In the genomic region with DNA sequence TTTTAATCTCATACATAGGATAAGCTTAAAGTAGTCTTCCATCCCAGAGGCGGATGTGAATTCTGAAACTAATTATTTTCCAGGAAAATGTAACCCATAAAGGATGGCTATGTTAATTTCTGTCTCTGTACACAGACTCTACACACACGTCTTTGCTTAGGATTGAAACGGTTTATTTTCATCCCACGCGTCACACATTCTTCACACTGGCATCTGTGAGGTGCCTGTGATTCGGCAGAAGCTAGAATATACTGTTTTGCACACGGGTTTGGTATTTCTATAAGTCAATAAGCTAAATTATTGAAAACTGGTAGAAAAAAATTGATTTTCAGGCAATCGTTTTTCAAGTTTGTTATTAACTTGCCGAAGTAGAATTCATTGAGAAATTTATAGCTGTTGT, we compare ENCODE assay signal across 8 mouse cellular contexts. TPM values are rescaled to one million over a fixed set of nuclear protein-coding genes. Genes with fewer than 3 reads are reported as not detected.
A peak's percentile ranks its signal among the peaks of the same experiment; 100 is the strongest.
DNase-seq lines count a peak whose midpoint lies in the region; ATAC-seq and TF ChIP-seq lines count a peak whose summit lies in the region.

No protein-coding gene starts in this region.

- no peak for TF ChIP-seq EP300 in MEL (IDR thresholded peaks at IDR 0.05; ENCODE audit: low read depth in 1 of 2, low read length in 2 of 2)
- TF ChIP-seq EP300 in heart, postnatal 0 days (IDR thresholded peaks at IDR 0.05; ENCODE audit: low read depth) = no peak

- WGBS in heart, embryonic 11.5 days (ENCODE audit: insufficient replicate concordance) = 45% methylated on average over 9 of the region's 9 CpGs
- WGBS in heart, postnatal 0 days = 36% methylated on average over 9 of the region's 9 CpGs
- WGBS in liver, embryonic 15.5 days (ENCODE audit: insufficient replicate concordance) = 50% methylated on average over 9 of the region's 9 CpGs

- TF ChIP-seq POLR2A in MEL (IDR thresholded peaks at IDR 0.05; ENCODE audit: control insufficient read depth in 1 of 2, insufficient read depth in 1 of 2, low read depth in 1 of 2, low read length in 2 of 2, poor library complexity in 1 of 2) = no peak

- no peaks in the 10 kb centered on the region for H3K36me3 ChIP-seq in heart, embryonic 11.5 days (ENCODE audit: control insufficient read depth, insufficient read depth, low read length)
- 0 out of 4 replicates have a peak, but pooled peaks cover 0 to 2% of the 10 kb centered on the region in 2 experiments for H3K36me3 ChIP-seq in MEL (ENCODE audit: control insufficient read depth in 1 of 2, insufficient read depth in 2 of 2, low read length in 2 of 2)
- H3K36me3 ChIP-seq in heart, postnatal 0 days (replicated peaks; ENCODE audit: control insufficient read depth, insufficient read depth, low read length) = no peaks in the 10 kb centered on the region
- no peaks in the 10 kb centered on the region for H3K36me3 ChIP-seq in liver, embryonic 15.5 days (replicated peaks)

- no peak for TF ChIP-seq RAD21 in MEL (IDR thresholded peaks at IDR 0.05; ENCODE audit: low read depth, low read length)

- no peaks in the 10 kb centered on the region for H3K9me3 ChIP-seq in heart, embryonic 11.5 days (replicated peaks; ENCODE audit: control insufficient read depth, low read length)
- no peaks in the 10 kb centered on the region for H3K9me3 ChIP-seq in MEL (replicated peaks; ENCODE audit: insufficient read depth, low read length)
- H3K9me3 ChIP-seq in heart, postnatal 0 days (replicated peaks; ENCODE audit: control insufficient read depth, low read length) = no peaks in the 10 kb centered on the region
- no peaks in the 10 kb centered on the region for H3K9me3 ChIP-seq in liver, embryonic 15.5 days (replicated peaks)

- no peak for DNase-seq in heart, adult 8-10 months (ENCODE audit: low spot score)
- DNase-seq in MEL (ENCODE audit: low read depth, low spot score) = no peak
- DNase-seq in heart, postnatal 0 days (ENCODE audit: low spot score) = peak; percentile 48
- no peak for DNase-seq in urinary bladder, postnatal 36 days (ENCODE audit: low spot score in 2 of 2)
- no peak for DNase-seq in T-cell, adult 2 months (ENCODE audit: low spot score)

- H3K27ac ChIP-seq in heart, embryonic 11.5 days (ENCODE audit: low read depth, low read length) = peak overlapping the region; percentile 99; the same call in 1 of the 2 replicates
- H3K27ac ChIP-seq in MEL (ENCODE audit: control insufficient read depth, low read depth, low read length) = no peak overlapping the region; the same call in 1 of the 2 replicates
- peak overlapping the region; percentile 99 for H3K27ac ChIP-seq in heart, postnatal 0 days (ENCODE audit: low read depth)
- H3K27ac ChIP-seq in liver, embryonic 15.5 days (replicated peaks) = no peak overlapping the region

- H3K4me3 ChIP-seq in heart, embryonic 11.5 days (ENCODE audit: low read depth, low read length) = peak overlapping the region; percentile 73
- peak overlapping the region in 1 of 2 experiments; percentile 56 for H3K4me3 ChIP-seq in MEL (ENCODE audit: control insufficient read depth in 1 of 2, insufficient read depth in 1 of 2, low read depth in 2 of 2, low read length in 2 of 2)
- peak overlapping the region; percentile 85 for H3K4me3 ChIP-seq in heart, postnatal 0 days (ENCODE audit: low read depth, low read length)
- H3K4me3 ChIP-seq in liver, embryonic 15.5 days (replicated peaks) = peak overlapping the region; percentile 68; the same call in 1 of the 2 replicates

- peak overlapping the region; percentile 91; the same call in 1 of the 2 replicates for H3K9ac ChIP-seq in heart, embryonic 11.5 days (ENCODE audit: low read depth, low read length)
- peak overlapping the region; percentile 76 for H3K9ac ChIP-seq in MEL (ENCODE audit: control insufficient read depth, low read depth, low read length, poor library complexity, severe bottlenecking)
- peak overlapping the region; percentile 69 for H3K9ac ChIP-seq in heart, postnatal 0 days (replicated peaks; ENCODE audit: low read depth, low read length)
- no peak overlapping the region for H3K9ac ChIP-seq in liver, embryonic 15.5 days

- H3K79me2 ChIP-seq in MEL (ENCODE audit: control insufficient read depth, insufficient read depth, low read length, poor library complexity) = peaks cover 13% of the 10 kb centered on the region; the same call in 1 of the 2 replicates

- H3K27me3 ChIP-seq in heart, embryonic 11.5 days (ENCODE audit: control insufficient read depth, insufficient read depth, low read length) = no peaks in the 10 kb centered on the region
- no peaks in the 10 kb centered on the region for H3K27me3 ChIP-seq in MEL (ENCODE audit: control insufficient read depth in 1 of 2, insufficient read depth in 2 of 2, low read length in 2 of 2)
- H3K27me3 ChIP-seq in heart, postnatal 0 days (ENCODE audit: control insufficient read depth, insufficient read depth, low read length) = no peaks in the 10 kb centered on the region
- H3K27me3 ChIP-seq in liver, embryonic 15.5 days = 0 out of 2 replicates have a peak, but pooled peaks cover 11% of the 10 kb centered on the region

- TF ChIP-seq CTCF in MEL (IDR thresholded peaks at IDR 0.05 in 2 of 3, conservative IDR thresholded peaks at IDR 0.05 in 1 of 3; ENCODE audit: control insufficient read depth in 1 of 3, insufficient read depth in 1 of 3, low read depth in 2 of 3, low read length in 3 of 3, poor library complexity in 1 of 3, severe bottlenecking in 1 of 3) = no peak
- TF ChIP-seq CTCF in heart, postnatal 0 days (IDR thresholded peaks at IDR 0.05; ENCODE audit: low read depth) = no peak

- no peak for ATAC-seq in heart, embryonic 11.5 days (replicated peaks; ENCODE audit: insufficient number of reproducible peaks, low FRiP score, low TSS enrichment)
- no peak for ATAC-seq in heart, postnatal 0 days (ENCODE audit: insufficient read depth, low read depth)
- ATAC-seq in liver, embryonic 15.5 days (ENCODE audit: insufficient read depth) = no peak
- ATAC-seq in megakaryocyte progenitor cell, adult 5-6 weeks (replicated peaks; ENCODE audit: poor library complexity) = no peak

- H3K4me2 ChIP-seq in heart, embryonic 11.5 days = peak overlapping the region; percentile 96
- H3K4me2 ChIP-seq in heart, postnatal 0 days (ENCODE audit: low read depth, low read length) = peak overlapping the region; percentile 95
- peak overlapping the region; percentile 94 for H3K4me2 ChIP-seq in liver, embryonic 15.5 days

- no peaks in the 10 kb centered on the region for H3K4me1 ChIP-seq in heart, embryonic 11.5 days (ENCODE audit: control insufficient read depth, insufficient read depth, low read length)
- peaks cover 0 to 4% of the 10 kb centered on the region in 2 experiments; a peak in 1 of 4 replicates for H3K4me1 ChIP-seq in MEL (ENCODE audit: control insufficient read depth in 1 of 2, insufficient read depth in 2 of 2, low read length in 2 of 2)
- H3K4me1 ChIP-seq in heart, postnatal 0 days (ENCODE audit: control insufficient read depth, insufficient read depth) = no peaks in the 10 kb centered on the region
- H3K4me1 ChIP-seq in liver, embryonic 15.5 days (replicated peaks) = peaks cover 37% of the 10 kb centered on the region

TF ChIP-seq in MEL, 35 proteins besides CTCF, POLR2A, EP300 and RAD21:
- no peak for TF ChIP-seq KAT2A (conservative IDR thresholded peaks at IDR 0.05; ENCODE audit: low read depth, low read length)
- no peak for TF ChIP-seq USF1 (IDR thresholded peaks at IDR 0.05; ENCODE audit: low read depth, low read length)
- TF ChIP-seq CHD1 (IDR thresholded peaks at IDR 0.05; ENCODE audit: low read depth, low read length) = no peak
- no peak for TF ChIP-seq HCFC1 (IDR thresholded peaks at IDR 0.05; ENCODE audit: low read depth, low read length)
- TF ChIP-seq ZMIZ1 (IDR thresholded peaks at IDR 0.05; ENCODE audit: low read depth, low read length) = no peak
- TF ChIP-seq MYC (IDR thresholded peaks at IDR 0.05; ENCODE audit: low read depth, low read length) = no peak
- no peak for TF ChIP-seq CHD2 (IDR thresholded peaks at IDR 0.05; ENCODE audit: low read length)
- TF ChIP-seq POLR2AphosphoS5 (IDR thresholded peaks at IDR 0.05; ENCODE audit: borderline replicate concordance, low read depth, low read length) = no peak
- TF ChIP-seq ZC3H11A (IDR thresholded peaks at IDR 0.05; ENCODE audit: low read depth, low read length) = no peak
- TF ChIP-seq NELFE (IDR thresholded peaks at IDR 0.05; ENCODE audit: low read depth, low read length) = no peak
- no peak for TF ChIP-seq TBP (IDR thresholded peaks at IDR 0.05; ENCODE audit: low read depth, low read length)

RNA-seq across cellular contexts. Expression of gene Maml3, which starts 4.0 kb away (rescaled TPM):
- polyA plus RNA-seq in heart, embryonic 11.5 days (2014; fragmentation: Nextera tagmentation; extraction: Ambion mirVana) = 2.1 and 2.6 TPM in 2 replicates
- total RNA-seq in heart, adult 8-10 months (2022) = 1 to 10 TPM; 1.9 to 3.3 (median 2.7) TPM
- total RNA-seq in MEL (2012; rRNA removed) = 2.0 and 2.6 TPM in 2 replicates
- 1 to 10 TPM in 1 of 2 experiments, not detected in 1; 4.1 TPM for polyA plus RNA-seq in MEL (2012; ENCODE audit: insufficient read depth in 1 of 2, insufficient read length in 2 of 2, low read depth in 1 of 2, low replicate concordance in 2 of 2, missing spikeins in 1 of 2)
- total RNA-seq in heart, postnatal 0 days (2014; rRNA removed; ENCODE audit: low replicate concordance) = 5.8 and 6.2 TPM in 2 replicates
- 1.5 and 1.6 TPM in 2 replicates for polyA plus RNA-seq in heart, postnatal 0 days (2015; fragmentation: Nextera tagmentation; extraction: Ambion mirVana)
- 0.73 and 0.96 TPM in 2 replicates for polyA plus RNA-seq in liver, embryonic 15.5 days (2015; fragmentation: Nextera tagmentation; extraction: Ambion mirVana)
- total RNA-seq in megakaryocyte progenitor cell, adult 5-6 weeks (2015) = 7.8 and 9.5 TPM in 2 replicates
- total RNA-seq in megakaryocyte progenitor cell, adult 5-6 weeks (2017) = 5.9 and 7.9 TPM in 2 replicates

Comparison
In these comparisons a context has a peak if more than half of its experiments do, and no peak if none do; other contexts are left out.
1. H3K27ac ChIP-seq: peak in heart, embryonic 11.5 days (single experiment) and heart, postnatal 0 days (single experiment); none in MEL (single experiment) and liver, embryonic 15.5 days (single experiment).
2. Peak in every context shown above with its lines, with median percentiles within 50 percentile points of each other: H3K4me2 ChIP-seq.